Mouse (Mus musculus) urinary bladder, postnatal 14 days (tissue): ENCODE measurements at regions not wholly inside any gene's neighbourhood (a gene's known extent, or its start where the extent isn't known, plus 50 kb on each side); places are given as distances from the start of the nearest gene placed in this dataset.
A peak's percentile ranks its signal among the peaks of the same experiment; 100 is the strongest.
"Not testable (repeated sequence)": the region's sequence is repeated elsewhere in the genome, so short reads cannot be mapped to it uniquely, and the experiment has no call there.

Experiments
- DNase-seq: peaks from one replicate; pipeline ENCODE4 v3.0.0; 2021; ENCODE audit warnings: low spot score

DNA sequence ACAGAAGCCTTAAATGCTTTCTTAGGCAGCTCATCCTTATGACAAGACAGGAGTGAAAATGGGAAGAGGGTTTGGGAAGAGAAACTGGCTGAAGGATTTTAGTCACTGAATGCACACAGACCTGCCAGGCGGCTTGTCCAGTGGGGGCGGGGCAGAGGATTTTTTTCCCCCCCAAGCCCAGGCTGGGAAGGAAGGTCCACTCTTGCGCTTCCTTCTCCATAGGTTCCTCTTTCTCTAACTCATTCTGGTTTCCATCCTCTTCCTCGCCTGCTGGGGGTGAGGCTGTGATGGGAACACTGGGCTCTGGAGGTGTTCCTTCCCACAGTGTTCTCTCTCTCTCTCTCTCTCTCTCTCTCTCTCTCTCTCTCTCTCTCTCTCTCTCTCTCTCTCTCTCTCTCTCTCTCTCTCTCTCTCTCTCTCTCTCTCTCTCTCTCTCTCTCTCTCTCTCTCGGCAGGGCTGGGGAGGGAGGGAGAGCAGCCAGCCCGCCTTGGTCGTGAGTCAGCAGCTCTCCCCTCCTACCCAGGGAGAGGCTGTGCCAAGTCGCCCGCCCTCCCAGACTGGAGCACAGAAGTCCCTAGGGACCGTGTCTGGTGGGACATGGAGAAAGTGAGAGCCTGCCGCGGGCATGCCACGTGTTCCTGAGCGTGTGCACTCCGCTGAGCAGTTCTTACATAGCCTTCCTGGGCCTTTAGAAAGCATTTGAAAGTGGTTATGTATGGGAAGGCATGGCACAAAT, 150.0 kb downstream of the Kcnrg start:
- DNase-seq = peak; percentile 70

DNA sequence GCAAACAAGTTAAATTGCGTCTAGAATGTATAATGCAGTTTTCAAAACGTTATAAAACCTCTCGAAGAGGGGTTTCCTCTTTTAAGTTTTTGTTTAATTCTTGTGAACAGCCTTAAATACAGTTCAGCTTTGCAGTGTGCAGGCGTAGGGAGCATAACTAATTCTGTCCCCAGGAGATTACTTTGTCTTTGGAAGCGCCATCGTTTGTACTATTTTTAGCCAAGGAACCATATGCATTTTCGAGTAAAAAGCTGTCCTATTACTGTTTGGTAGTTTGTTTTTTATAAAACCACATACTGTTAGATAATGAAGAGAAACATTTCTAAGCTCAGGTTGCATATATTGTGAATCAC, 150.5 kb downstream of the Kcnrg start:
- DNase-seq = no peak

DNA sequence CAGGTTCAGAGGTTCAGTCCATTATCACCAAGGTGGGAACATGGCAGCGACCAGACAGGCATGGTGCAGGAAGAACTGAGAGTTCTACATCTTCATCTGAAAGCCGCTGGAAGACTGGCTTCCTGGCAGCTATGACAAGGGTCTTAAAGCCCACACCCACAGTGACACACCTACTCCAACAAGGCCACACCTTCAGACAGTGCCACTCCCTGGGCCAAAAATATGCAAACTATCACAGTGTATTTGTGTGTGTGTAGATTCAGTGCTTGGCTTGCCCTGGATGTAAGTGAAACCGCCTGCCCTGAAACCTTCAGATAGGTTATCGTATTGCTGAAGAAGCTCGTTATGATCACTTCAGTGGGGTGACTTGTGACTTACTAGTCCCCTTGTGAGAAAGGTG, 151.3 kb downstream of the Kcnrg start:
- no peak for DNase-seq

DNA sequence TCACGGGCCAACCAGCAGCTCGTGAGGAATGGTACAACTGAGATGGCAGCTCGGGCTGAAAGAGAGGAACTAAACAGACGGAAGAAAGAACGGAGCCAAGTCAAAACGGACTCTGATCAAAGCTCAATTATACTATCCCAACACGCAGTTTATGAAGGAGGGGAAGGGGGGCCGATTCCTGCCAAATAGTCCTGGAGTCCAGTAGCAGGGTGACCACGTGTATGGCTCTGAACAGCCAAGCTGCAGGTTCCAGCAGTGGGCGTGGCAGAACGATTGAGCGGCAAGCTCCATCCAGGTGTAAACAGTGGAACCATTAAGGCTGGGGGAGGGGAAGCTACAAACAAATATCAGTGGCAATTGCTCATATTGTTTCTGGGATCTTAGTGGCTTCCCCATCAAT, 152.9 kb downstream of the Kcnrg start:
- DNase-seq = not testable (repeated sequence)

DNA sequence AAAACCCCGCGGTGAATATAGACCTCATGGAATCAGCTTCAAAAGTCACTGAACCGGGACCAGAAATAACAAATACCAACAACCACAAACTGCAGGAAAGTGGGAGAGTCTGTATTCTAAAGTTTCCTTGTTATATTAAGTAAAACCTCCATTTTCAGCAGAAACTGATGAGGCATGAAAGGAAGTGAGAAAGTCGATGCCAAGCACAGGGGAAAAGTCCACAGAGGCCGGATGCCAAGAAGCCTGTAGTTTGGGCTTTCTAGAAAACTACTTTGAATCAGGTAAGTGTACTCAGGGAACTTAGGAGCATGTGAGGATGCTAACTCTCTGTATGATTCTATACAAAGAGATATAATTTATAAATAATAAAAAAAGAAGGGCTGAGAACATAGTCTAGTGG, 154.8 kb downstream of the Kcnrg start:
- DNase-seq = no peak

DNA sequence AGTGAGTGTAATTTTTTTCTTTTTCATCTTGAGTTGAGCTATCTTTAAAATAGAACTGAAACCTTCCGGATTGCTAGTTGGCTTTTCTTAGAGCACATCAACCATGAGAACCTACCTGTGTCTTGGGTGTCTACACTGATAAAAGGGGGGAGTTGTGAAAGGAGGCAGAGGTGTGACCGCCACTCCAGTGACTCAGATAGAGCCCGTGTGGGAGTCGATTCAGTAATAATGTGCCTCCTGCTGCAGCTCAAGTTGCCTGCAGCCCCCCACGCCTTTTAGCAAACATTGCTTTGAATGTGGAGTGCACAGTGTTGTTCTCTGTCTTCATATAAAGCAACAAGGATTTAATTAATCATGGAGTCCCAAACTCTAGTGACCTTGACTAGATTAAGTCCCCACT, 162.6 kb downstream of the Kcnrg start:
- DNase-seq = no peak

DNA sequence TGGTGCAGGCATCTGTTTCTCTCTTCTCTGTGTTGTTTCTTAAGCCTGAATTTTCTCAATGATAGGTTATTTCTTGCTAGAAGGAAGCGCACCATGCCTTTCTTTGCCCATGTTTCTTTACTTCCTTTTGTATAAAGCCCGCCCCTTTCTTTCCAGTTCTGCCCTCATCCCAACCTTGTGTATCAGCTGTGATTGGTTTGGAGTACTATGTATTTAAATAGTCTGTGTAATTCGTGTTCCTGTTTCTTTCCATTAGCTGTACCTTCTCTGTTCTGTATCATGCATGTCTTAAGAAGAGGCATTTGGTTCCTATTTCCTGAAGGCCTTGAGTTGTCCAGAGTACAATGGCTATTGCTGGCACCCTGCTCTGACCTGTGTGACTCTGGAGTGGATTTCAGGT, 166.9 kb downstream of the Kcnrg start:
- DNase-seq = no peak

DNA sequence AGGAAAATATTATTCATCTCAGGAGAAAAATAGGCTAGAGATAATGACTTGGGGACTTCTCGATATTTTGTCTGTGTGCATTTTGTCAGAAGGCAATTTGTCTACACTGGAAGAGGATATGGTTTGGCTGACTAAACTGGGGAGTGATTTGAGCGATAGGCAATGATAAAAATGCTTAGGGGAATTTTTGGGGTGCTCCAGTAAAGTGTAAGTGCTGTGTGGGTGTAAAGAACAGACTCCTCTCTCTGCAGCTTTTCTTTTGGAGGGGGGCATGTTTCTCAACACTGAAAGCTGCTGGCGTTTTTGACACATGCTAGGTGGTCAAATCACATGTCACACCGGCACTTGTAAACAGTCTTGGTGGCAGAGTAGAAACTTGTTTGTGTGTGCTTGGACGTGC, 171.4 kb downstream of the Kcnrg start:
- DNase-seq = no peak

DNA sequence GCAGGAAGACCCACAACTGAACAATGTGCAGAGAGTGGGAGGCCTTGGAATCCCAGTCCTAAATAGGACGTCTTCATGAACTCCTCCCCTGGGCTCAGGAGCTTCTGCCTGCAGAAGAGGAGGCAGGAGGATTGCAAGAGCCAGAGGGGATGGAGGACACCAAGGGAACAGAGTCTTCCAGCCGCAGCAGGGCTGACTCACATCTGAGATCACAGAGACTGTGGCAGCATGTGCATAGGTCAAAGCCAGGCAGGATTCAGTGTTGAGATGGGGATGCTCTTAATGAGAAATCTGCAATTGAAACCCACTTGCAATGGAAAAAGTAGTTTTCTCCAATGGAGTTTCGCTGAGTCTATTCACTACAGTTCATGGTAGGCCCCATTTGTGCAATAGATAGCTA, 175.9 kb downstream of the Kcnrg start:
- no peak for DNase-seq

DNA sequence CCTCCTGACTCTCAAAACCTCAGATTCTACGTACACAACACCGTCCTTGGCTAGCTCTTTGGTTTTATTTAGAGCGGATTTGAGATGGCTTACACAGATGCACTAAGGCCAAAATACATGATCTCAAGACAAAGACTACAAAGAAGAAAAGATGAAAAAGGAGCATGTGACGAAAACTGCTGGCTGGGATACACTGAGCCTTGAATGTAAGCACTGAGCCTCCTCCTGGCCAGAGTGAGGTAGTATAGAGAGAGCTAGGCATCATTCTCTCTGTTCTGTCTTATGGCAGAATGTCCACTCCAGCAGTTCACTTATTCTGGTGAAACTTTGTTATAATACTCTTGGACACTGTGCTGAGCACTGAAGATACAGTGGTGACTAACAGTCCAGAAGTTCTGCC, 177.4 kb downstream of the Kcnrg start:
- DNase-seq = no peak

DNA sequence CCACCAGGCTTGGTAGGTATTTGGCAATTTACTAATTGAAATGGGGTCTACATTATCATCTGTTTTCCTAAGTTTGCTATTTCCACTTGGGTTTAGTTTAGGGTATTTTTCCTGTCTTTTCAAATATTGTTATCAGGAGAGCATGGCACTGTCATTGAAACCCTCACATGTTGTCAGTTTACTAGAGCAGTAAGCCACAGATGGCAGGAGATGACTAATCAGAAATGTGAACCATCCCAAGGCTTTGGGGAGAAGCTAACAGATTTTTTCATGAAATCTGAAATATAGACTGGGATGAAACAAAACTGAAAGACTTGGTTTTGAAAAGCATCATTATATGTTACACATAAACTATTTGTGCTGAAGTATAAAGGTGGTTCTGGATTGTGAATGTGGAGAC, 178.8 kb downstream of the Kcnrg start:
- no peak for DNase-seq

DNA sequence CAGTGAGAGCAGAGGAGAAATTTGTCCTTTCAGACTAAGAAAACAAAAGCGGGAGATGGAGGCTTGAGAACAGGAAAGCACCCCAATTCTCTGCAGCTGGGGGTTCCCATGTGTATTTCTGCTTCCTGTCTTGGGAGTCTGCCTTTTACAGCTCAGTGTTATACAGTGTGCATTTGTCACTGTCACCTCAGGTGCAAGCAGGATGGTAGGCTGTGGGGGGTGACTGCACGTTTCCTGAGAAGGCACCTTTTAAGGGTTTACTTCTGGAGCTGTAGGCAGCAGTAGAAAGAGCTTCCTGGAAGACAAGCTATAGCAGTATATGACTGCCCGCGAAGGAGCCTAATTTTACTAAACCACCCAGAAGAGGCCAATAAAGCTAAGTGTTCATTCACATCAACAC, 180.5 kb downstream of the Kcnrg start:
- no peak for DNase-seq

DNA sequence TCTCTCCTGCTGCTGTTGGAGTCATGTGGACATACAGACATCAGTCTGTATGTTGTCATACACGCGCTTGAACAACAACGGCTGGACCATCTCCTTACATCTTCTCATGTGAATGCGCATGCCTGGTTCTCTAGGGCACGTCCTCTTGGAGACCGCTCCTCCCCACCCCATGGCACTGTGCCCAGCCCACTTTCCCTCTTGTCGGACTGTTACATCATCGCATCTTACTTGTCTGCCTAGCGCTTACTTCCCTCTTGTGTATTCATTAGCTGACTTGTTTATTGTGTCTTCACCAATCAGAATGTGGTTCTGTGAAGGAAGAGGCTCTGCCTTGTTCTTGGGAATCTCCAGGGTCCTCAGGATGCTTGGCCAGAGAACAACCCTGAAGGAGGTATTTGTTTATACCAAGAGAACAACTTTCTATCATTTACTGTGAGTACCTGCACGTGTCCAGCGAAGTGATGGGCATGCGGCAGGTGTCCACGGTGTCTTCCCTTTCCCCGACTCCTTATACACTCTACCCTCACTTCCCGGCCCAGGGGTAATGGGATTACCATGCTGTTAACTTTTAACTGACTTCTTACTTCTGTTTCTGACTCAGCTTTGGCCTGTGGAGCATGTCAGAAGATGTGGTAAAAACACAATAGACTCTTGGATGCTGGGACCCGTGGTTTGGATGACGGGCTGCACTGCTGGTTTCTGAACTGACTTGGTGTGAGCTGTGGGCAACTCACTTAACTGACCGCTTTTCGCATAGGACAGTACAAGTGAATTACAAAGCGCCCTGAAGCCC, 181.9 kb downstream of the Kcnrg start:
- peak; percentile 31 for DNase-seq

DNA sequence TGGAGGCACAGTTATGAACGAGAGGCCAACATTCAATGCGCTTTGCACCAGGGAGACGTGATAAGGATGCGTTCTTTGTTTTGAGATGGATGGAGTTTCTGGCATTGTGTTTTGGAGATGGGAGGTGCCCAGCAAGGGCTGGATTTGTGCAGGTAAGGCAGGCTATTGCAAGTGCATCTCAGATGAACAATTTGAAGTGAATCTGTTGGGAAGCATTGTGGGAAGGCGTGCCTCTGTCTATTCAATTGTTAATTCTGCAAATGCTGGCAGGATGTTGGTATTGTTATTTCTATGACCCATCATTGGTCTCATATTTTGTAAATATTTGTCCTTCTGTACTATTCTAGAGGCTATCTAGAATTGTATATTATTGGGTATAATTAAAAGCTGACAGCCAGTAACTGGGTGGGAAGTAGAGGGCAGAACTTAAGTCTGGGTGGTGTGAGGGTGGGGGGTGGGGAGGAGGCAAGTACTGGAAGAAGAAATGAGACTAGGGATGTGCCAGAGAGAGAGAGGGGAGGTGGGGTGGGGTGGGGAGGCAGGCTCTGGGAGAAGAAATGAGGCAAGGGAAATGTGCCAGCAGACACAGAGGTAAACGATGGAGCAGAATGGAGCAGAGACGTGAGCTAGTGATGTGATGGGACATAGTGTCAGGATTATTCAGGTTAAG, 188.9 kb downstream of the Kcnrg start:
- DNase-seq = no peak

DNA sequence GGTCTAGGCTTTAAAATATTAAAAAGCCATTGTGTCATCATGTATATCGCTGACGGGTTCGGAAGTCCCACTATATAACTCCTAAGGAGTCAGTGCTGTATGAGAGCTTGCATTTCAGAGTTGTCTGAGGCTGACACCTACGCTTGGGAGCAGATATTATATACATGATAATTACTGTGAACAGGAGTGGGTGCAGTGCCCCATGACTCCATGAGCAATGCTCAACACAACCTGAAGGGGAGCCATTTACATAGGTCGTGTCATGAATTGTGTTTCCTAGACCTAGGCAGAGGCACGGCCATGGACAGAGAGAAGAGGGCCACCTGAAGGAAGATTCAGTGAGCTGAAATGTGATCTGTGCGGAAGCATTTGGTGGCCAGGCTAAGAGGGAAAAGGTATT, 189.4 kb downstream of the Kcnrg start:
- no peak for DNase-seq

DNA sequence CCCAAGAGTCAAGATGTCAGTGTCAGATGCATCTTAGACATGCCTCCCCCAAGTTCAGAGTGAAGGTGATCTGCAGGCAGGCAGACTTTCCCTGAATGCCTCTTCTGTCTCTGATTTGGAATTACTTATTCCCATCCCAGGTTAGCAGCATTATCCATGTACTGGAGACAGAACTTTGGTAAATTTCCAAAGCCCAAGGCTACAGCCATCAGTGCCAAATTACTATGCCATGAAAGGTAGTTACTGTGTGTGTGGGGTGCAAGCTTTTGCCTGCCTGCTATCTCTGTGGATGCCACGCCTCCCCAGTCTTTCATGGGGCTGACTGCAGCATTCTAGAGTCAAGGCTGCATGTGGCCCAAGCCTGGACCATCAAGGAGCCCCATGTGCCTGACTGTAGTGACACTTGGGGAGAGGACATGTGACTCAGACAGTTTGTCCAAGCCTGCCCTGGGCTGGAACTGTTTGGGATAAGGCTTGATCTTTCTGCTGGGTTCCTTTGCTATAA, 196.2 kb downstream of the Kcnrg start:
- no peak for DNase-seq

DNA sequence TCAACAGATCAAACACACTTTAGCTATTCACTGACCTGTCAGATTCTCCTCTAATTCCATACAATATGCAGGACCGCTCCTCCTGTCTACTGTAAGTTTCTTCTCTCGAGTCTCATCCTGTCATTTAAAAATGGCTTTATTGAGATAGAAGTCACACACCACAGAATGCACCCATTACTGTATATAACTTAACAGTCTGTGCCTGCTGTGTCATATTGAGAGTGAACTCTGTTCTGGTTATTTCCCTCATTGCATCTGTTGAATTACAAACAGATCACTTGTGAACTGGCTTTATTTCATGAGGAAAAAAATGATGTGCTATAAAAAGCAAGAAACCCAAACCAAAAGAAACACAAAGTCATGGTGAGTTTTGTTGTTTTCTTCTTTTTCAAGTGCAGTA, 198.2 kb downstream of the Kcnrg start:
- DNase-seq = no peak

DNA sequence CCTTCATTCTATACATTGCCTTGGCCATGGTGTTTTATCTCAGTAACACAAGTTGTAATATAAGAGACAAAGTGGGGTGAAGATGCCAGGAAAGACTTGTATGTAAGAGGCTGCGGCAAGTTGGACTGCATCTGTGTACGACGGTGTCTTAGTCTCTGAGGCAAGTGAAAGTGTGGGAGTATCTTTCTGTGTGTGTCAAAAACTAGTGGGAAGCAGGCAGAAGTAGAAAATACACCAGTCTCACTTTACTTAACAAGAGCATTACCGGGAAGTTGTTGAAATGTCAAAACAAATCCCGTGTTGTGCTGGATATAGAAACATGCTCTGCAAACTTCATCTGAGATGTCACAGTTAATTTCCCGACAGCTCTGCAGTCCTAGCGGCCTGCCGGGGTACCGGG, 200.9 kb downstream of the Kcnrg start:
- no peak for DNase-seq

DNA sequence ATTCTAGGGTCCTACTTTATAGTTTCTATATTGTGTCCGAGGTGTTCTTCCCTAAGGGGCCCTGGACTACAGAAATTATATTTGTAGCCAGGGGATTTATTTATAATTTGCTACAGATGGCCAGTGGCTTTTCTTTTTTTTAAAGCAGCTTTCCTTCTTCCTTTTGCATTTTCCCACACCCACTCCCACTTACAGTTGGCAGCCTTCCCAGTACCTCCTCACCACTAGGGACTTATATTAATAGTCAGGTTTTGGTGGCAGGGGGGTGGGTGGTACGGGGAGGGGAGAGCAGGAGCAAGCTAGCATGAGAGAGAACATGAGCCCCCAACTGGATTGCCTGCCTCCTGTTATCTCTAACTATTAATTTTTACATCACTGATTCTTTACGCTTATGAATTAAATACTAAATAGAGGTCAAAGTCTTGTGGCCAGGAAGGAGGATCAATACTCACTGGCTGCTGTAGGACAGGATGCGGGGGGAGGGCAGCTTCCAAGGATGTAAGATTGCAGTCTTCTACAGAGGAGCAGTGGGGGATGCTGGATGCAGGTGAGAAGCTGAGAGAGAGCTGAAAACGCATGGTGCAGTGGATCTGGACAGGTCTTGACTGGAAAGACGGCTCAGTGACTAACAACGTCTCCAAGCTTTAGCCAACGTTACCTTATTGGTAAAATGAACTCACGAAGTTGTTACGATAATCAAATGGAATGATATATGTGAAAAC, 202.6 kb downstream of the Kcnrg start:
- no peak for DNase-seq

DNA sequence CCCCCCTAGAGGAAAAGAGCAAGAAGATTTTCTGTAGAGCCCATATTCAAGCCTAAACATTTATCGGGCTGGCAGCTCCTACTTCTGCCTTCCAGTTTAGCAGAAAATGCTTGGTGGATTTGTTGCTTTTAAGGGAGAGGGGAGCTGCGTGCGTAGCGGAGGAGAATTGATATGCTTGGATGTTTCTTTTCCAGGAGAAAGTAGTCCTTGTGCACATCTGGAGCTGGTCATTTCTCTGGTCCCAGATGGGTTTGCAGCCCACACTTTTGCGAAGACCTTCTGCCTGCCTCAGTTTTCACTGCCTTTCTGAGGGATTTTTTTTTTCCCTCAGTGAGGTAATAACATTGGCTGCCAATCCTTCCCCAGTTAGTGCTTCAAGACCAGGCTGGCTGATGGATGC, 203.6 kb downstream of the Kcnrg start:
- DNase-seq = no peak

DNA sequence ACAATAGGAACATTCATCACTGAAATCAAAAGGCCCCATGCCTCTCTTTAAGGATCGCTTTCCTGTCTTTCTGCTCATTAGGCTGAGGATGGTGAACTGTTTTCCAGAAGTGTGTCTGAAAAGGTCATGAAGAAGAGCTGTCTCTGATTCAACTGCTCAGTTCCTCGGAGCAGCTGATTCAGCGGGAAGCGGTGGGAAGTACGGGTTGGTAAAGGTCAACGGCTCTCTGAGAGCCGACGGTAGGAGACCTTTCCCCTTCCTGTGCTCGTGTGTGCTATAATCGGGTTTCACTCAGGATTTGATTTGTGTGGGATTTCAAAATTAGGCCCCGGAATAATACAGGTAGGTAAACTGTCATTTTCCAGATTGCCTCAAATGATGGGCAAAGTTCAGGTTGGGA, 210.5 kb downstream of the Kcnrg start:
- DNase-seq = no peak

DNA sequence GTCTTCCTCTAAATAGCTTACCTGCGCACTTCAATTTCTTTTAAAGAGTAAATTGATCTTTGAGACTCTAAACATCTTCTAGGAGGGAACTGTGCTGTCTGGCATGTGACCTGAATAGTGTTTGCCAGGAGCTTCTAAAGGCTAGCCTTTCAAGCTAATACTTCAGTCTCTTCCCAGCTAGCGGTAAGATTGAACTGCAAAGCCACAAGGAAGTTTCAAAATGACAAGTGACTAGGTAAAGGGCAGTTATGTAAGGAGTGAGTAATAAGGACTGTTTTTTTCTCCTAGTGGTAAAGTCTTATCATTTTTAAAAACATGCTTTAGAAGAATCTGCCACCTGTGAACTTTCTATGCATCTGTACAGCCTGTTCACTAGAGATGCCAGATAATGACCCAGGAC, 211.1 kb downstream of the Kcnrg start:
- DNase-seq = no peak

DNA sequence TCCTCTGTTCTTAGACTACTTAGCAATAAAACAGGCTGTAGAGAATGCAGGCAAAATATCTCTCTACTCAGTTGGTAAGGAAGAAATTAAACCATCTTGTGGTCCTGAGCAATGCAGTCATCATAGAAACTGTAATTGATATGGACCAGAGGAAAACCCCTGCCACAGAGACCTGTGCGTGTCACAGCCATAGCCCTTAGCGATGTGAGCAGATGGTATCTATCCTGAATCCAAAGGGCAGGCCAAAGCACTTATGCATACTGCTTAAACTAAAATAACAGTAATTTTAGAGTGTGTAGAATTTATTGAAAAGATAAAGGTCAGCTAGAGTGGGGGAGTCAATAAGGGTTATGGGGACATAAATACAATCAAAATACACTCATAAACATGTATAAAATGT, 212.0 kb downstream of the Kcnrg start:
- no peak for DNase-seq
